Mouse (Mus musculus) embryonic facial prominence, embryonic 12.5 days (tissue): ENCODE data around the gene Erg. TPM values are rescaled to one million over a fixed set of nuclear protein-coding genes. Genes with fewer than 3 reads are reported as not detected.

Experiments used
- ATAC-seq: fragments of 200-750 bp; cut with Nextera tagmentation; 2 replicates; pipeline ENCODE4 v1.8.0; 2017; ENCODE audit not compliant: insufficient number of reproducible peaks, insufficient read depth, low FRiP score, low TSS enrichment
- H3K27ac ChIP-seq: fragments of 300-500 bp; sonication (generic); 2 replicates; pipeline ENCODE4 v1.5.1; 2016; ENCODE audit warnings: mild to moderate bottlenecking
- H3K27me3 ChIP-seq: fragments of 300-500 bp; sonication (generic); 2 replicates; pipeline ENCODE4 v1.6.1; 2016; ENCODE audit warnings: mild to moderate bottlenecking, moderate library complexity
- H3K36me3 ChIP-seq: fragments of 300-500 bp; sonication (generic); 2 replicates; pipeline ENCODE4 v1.6.1; 2016; ENCODE audit warnings: mild to moderate bottlenecking
- H3K4me1 ChIP-seq: fragments of 300-500 bp; sonication (generic); 2 replicates; pipeline ENCODE4 v1.6.1; 2016
- H3K4me2 ChIP-seq: fragments of 300-500 bp; sonication (generic); replicated peaks from 2 replicates; pipeline ENCODE4 v1.6.1; 2016; ENCODE audit warnings: mild to moderate bottlenecking, moderate library complexity
- H3K4me3 ChIP-seq: fragments of 300-500 bp; sonication (generic); 2 replicates; pipeline ENCODE4 v1.5.1; 2016; ENCODE audit warnings: mild to moderate bottlenecking
- H3K9ac ChIP-seq: fragments of 300-500 bp; sonication (generic); 2 replicates; pipeline ENCODE4 v1.6.1; 2016; ENCODE audit warnings: mild to moderate bottlenecking, moderate library complexity
- H3K9me3 ChIP-seq: fragments of 300-500 bp; sonication (generic); 2 replicates; pipeline ENCODE4 v1.6.1; 2016; ENCODE audit warnings: mild to moderate bottlenecking, moderate library complexity
- WGBS: fragments of 180-500 bp; shearing (Covaris S2); methylation state at CpG from one replicate; pipeline ENCODE4 v1.1.7; 2016; 5-methylcytosine and 5-hydroxymethylcytosine counted together
- polyA plus RNA-seq: library from polyadenylated mRNA; unstranded; fragments of >200 nt; fragmentation: Nextera tagmentation; extraction: Ambion mirVana; gene quantifications from 2 replicates; pipeline ENCODE4 v1.2.1, GENCODE M21; 2016

Gene Erg
- polyA plus RNA-seq, 1 experiment from 2014 or later: 14.0 TPM

DNA sequence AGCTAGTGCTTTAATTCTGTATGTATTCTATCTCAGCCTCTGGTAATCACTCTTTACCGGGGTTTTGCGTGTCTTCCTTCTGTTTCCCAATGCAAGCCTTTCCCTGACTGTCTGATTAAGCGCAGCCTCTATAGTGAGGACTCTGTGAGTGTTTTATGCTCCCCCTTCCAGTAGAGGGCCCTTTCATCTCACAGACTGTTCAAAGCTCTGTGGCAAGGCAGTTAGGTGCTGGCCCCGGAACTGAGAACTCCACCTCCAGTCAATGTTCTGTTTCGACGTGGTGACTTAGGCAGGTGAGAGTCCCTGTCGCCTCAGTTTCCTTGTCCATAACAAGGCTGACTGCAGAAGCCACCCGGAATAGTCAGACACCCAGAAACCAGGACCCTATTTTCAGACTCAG is 244.4 kb downstream of the Erg start:
- H3K4me3 ChIP-seq: no peak overlapping the region
- H3K27me3 ChIP-seq: peaks cover 6% of the 10 kb centered on the region; the same call in 1 of the 2 replicates
- H3K36me3 ChIP-seq: no peaks in the 10 kb centered on the region
- H3K27ac ChIP-seq: no peak overlapping the region
- 0 out of 2 replicates have a peak, but pooled peaks cover 15% of the 10 kb centered on the region for H3K4me1 ChIP-seq
- no peak for ATAC-seq
- 73% methylated on average over 8 of the region's 8 CpGs for WGBS
- H3K4me2 ChIP-seq: no peak overlapping the region
- H3K9me3 ChIP-seq: no peaks in the 10 kb centered on the region
- H3K9ac ChIP-seq: no peak overlapping the region

DNA sequence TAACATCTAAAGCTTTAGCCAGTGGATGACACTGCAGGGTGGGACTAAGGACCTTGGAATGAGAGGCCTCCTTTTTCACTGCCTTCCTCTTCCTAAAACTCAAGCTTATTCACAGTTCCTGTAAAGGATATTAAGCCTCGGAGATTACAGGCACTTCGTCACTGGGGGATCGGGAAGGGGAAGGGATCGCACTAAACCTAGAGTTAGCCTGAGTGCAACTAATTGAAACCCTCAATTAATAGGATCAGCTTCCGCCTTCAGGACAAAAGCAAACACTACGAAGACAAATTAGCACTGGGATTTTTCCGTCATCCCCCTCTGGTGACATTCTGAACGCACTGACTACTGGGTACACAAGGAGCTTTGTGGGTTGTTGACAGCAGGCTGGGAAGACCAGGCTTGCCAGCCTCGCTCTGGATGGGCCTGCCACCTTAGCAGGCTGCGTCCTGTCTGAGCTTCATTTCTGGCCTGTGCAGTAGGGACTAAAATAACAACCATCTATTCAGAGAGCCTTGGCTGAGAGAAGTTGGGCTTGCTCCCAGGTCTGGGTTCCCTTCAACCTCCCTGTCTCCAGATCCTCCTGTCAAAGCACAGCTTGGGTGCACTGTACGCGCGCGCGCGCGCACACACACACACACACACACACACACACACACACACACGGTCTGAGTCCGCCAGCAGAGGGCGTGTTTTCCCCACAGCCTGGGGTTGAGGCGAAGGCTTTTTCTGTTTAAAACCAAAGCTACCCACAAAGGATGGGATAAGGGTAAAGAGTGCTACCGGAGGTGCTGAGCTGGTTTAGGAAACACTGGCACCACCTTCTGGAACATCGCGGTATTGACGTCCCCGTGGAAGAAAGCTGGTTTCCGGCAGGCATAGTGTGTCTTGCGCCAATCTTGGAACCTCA is 245.3 kb downstream of the Erg start:
- Histone ChIP-seq H3K36me3 (no peaks in the 10 kb centered on the region), H3K27ac (no peak overlapping the region), H3K4me3 (no peak overlapping the region), H3K9me3 (no peaks in the 10 kb centered on the region), H3K4me2 (peak overlapping the region; percentile 14), H3K27me3 (peaks cover 6% of the 10 kb centered on the region; the same call in 1 of the 2 replicates), H3K4me1 (0 out of 2 replicates have a peak, but pooled peaks cover 10% of the 10 kb centered on the region), H3K9ac (no peak overlapping the region)
- WGBS: 22% methylated on average over 28 of the region's 28 CpGs
- ATAC-seq: peak; percentile 86

DNA sequence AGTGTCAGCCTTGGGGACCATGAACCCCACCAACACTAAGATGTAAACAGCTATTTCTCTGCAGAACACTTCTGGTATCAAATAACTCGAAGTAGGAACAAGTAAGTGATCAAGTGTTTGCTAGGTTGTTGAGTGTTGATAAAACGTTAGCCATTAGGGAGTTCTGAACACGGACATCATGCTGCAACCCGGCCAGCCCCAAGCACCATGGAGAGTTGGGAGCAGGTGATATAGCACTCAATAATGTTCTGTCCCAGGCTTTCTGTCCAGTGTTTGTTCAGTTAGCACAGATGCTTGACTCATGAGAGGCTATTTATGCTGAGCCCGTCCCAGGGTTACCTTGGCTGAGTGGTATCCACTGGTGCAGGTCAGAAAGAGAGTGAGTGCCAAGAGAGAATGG is 254.2 kb downstream of the Erg start:
- 89% methylated on average over 5 of the region's 5 CpGs for WGBS

DNA sequence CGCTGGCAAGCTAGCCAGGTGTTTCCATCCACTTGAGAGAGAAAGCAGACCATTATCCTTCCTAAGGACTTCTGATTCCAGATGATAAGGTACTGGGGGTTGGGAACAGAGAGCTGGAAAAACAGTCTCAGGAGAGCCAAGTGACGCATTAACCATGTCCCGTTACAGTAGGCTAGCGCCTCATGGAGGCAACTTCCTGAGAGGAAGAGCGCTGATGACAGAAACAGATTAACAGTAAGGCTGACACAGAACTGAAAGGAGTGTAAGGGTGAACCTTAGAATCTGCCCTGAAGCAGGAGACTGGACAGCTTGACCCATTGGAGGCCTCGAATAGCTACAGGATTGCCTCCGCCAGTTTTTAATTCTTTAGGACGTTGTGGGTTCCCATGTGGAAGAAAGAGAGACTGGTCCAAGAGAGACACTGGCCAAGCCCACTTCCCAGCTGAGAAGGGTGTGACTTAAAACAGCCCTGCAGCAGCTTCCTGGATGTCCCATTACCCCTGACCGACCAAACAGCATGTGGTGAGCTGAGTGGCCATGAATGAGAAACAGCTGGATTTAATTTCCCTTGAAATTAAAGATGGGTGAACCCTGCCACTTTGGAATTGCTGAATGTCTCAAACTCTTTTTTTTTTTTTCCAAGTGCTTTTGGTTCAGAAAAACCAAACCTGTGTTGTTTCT is 264.3 kb downstream of the Erg start:
- Histone ChIP-seq H3K4me3 (no peak overlapping the region), H3K27ac (no peak overlapping the region), H3K4me2 (no peak overlapping the region), H3K36me3 (no peaks in the 10 kb centered on the region), H3K27me3 (no peaks in the 10 kb centered on the region), H3K9me3 (no peaks in the 10 kb centered on the region), H3K4me1 (peaks cover 5% of the 10 kb centered on the region; the same call in 1 of the 2 replicates), H3K9ac (no peak overlapping the region)
- no peak for ATAC-seq
- 31% methylated on average over 9 of the region's 9 CpGs for WGBS

More for the DNA sequence above, 254.2 kb downstream of the Erg start:
- H3K4me3 ChIP-seq: no peak overlapping the region
- H3K9ac ChIP-seq: no peak overlapping the region
- no peak overlapping the region for H3K27ac ChIP-seq
- no peak for ATAC-seq
- no peaks in the 10 kb centered on the region for H3K27me3 ChIP-seq
- H3K4me2 ChIP-seq: no peak overlapping the region
- H3K9me3 ChIP-seq: no peaks in the 10 kb centered on the region
- H3K4me1 ChIP-seq: no peaks in the 10 kb centered on the region
- no peaks in the 10 kb centered on the region for H3K36me3 ChIP-seq

Other genes starting within 250 kb of the Erg start
- 67.6 and 72.3 TPM in 2 replicates for gene Ets2, start 115.5 kb upstream of the Erg start, polyA plus RNA-seq